In the genomic region with DNA sequence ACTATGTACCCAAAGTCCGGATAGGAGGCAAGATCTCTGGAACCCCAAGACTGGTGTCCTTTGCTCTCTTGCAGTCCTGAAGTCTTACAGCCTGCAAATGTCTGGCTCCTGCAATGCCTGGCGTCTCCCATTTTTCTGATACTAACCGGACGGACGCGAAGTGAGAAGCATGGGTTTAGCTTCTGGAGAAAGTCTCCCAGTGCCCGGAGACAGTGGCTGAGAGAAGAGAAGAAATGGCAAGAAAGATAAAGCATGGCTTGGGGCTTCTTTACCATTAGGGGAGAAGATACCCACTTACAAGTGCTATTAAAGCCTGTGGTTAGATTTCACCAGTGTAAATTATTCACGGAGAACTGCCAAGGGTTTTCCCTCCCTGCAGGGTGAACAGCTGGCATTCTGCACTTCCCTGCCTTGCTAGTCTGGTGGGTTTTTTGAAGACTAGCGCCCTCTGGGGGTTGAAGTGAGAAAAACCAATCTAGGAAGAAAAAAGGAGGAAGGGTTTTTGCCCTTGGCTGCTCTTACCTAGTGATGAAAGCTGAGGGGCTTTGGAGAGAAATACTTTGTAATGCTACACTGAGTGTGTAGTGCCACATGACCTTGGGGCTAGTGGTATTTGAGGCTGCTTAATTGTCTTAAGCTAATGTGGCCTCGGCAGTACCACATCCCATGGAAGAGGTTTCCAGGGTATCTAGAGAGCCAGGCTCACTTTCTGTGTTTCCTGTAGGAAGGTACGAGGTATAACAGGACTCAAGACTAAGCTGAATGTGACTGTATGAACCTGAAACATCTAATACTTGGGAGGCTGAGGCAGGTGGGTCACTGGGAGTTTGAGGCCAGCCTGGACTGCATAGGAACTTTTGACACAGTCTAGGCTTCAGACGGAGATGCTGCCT, we compare ENCODE assay signal across 8 mouse cellular contexts. TPM values are rescaled to one million over a fixed set of nuclear protein-coding genes. Genes with fewer than 3 reads are reported as not detected.
DNase-seq lines count a peak whose midpoint lies in the region; ATAC-seq lines count a peak whose summit lies in the region.

No protein-coding gene starts in this region.

- no peak overlapping the region for H3K4me3 ChIP-seq in intestine, embryonic 14.5 days (ENCODE audit: low read depth, low read length)

- H3K27me3 ChIP-seq in intestine, embryonic 14.5 days (replicated peaks; ENCODE audit: control insufficient read depth, insufficient read depth, low read length), result no peaks in the 10 kb centered on the region

- H3K36me3 ChIP-seq in intestine, embryonic 14.5 days (ENCODE audit: control insufficient read depth, insufficient read depth, low read length), result no peaks in the 10 kb centered on the region

- peak; percentile 79 for ATAC-seq in common myeloid progenitor, adult 5-6 weeks (replicated peaks; ENCODE audit: low read depth, poor library complexity, severe bottlenecking)
- peak; percentile 70; the same call in 1 of the 2 replicates for ATAC-seq in intestine, embryonic 14.5 days (replicated peaks; ENCODE audit: low FRiP score, low TSS enrichment, low read depth)
- ATAC-seq in activated CD4-positive, CD25-positive, alpha-beta regulatory T cell, adult 4 months, result no peak

- H3K9ac ChIP-seq in intestine, embryonic 14.5 days (ENCODE audit: low read length), result no peak overlapping the region

- DNase-seq in adrenal gland, adult 8-10 months, result peak; percentile 18
- DNase-seq in gastrocnemius, postnatal 14 days, result peak; percentile 58
- peak; percentile 81 for DNase-seq in intestine, embryonic 14.5 days (ENCODE audit: low spot score)
- peak; percentile 42 to 78 for DNase-seq in left cerebral cortex, adult 9 months (ENCODE audit: low spot score in 2 of 2)
- DNase-seq in mesoderm, embryonic 11.5 days (ENCODE audit: low read depth, low spot score), result peak; percentile 87
- DNase-seq in right cerebral cortex, postnatal 36 days (ENCODE audit: low spot score in 2 of 2), result peak; percentile 40 to 58

- H3K27ac ChIP-seq in intestine, embryonic 14.5 days (ENCODE audit: low read depth), result no peak overlapping the region

- peak overlapping the region; percentile 29 for H3K4me2 ChIP-seq in intestine, embryonic 14.5 days (ENCODE audit: low read length)

- 0 out of 2 replicates have a peak, but pooled peaks cover 3% of the 10 kb centered on the region for H3K4me1 ChIP-seq in intestine, embryonic 14.5 days (replicated peaks; ENCODE audit: control insufficient read depth, insufficient read depth, low read length)

- intact Hi-C loops in gastrocnemius, postnatal 14 days (cut with DNase I; ENCODE audit: low total_unique reads), result loop anchor here (1.0 to 10.0 kb wide), 2 partner anchors 95 to 216 kb away; no protein-coding TSS in a partner anchor

- no peaks in the 10 kb centered on the region for H3K9me3 ChIP-seq in intestine, embryonic 14.5 days (ENCODE audit: control insufficient read depth, low read length)

- WGBS in intestine, embryonic 14.5 days, result 35% methylated on average over 12 of the region's 12 CpGs

RNA-seq across cellular contexts. Expression of gene Adgrf1, which starts 40.3 kb away (rescaled TPM):
- not detected for total RNA-seq in adrenal gland, adult 8-10 months (2022)
- not detected in 2 replicates for total RNA-seq in common myeloid progenitor, adult 5-6 weeks (2017)
- under 1 TPM in 1 of 2 experiments, not detected in 1; 0.04 TPM for total RNA-seq in gastrocnemius, postnatal 14 days (2021)
- polyA plus RNA-seq in intestine, embryonic 14.5 days (2014; fragmentation: Nextera tagmentation; extraction: Ambion mirVana), result 0.14 TPM in 1 of 2 replicates, not detected in the other
- not detected for polyA plus RNA-seq in activated CD4-positive, CD25-positive, alpha-beta regulatory T cell, adult 4 months (2017; shearing (Covaris generic))

Comparison
In these comparisons a context has a peak if more than half of its experiments do, and no peak if none do; other contexts are left out.
1. DNase-seq: peak in every context shown above with its lines; median percentile 87 in mesoderm, embryonic 11.5 days; 81 in intestine, embryonic 14.5 days; 60 in left cerebral cortex, adult 9 months; 58 in gastrocnemius, postnatal 14 days; 49 in right cerebral cortex, postnatal 36 days; 18 in adrenal gland, adult 8-10 months.